Mouse (Mus musculus) c-Kit-negative CD71-positive TER-119-positive erythroid progenitor cells, embryonic 14.5 days (primary cell): ENCODE measurements around the gene Olfr516.
"Not testable (repeated sequence)": the region's sequence is repeated elsewhere in the genome, so short reads cannot be mapped to it uniquely, and the experiment has no call there.

Experiments used
- DNase-seq: peaks from one replicate; pipeline ENCODE4 v3.0.0-alpha.2; 2013; ENCODE audit warnings: low read depth, low spot score

Olfr516 gene

DNA sequence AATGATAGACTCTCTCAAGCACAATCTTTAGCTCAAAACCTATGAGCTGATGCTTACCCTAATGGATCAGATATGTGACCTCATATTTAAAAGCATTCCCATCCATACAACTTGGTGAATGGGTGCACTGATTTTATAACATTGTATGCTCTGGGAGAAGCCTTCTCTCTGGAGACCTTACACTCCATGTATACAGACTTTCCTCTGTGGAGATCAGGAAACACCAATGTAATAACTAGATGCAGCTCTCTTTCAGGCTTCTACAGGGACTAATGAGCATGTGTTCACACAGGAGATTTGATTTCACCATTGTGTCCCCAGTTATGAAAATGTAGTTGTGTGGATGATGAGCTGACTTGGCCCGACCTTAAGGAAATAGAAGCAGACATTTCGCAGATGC is at the start of gene Olfr516:
Gene Olfr516 (minus strand): TSS at position 101 of the 400 bp plus-strand sequence.
- no peak for DNase-seq

DNA sequence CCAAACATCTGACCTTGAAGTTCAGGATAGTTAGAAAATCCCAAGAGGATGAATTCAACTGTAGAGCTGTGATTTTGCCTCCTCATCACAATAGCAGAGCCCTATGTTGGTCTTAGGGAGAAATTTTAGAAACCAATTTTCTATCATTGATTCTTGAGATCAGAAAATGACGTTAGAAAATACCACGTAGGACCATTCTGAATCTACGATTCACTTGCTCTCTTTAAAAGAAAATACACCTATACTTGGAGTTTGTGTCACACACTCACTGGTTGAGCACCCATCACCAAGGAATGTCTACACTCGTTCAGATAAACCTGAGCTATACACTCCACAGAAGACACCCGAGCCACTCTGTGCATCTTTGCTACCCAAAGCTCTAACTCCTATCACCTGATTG is 44.0 kb upstream of the Olfr516 start, which contains the start of gene Olfr519:
Gene Olfr519 (minus strand): TSS at position 101 of the 400 bp plus-strand sequence.
- DNase-seq: no peak

DNA sequence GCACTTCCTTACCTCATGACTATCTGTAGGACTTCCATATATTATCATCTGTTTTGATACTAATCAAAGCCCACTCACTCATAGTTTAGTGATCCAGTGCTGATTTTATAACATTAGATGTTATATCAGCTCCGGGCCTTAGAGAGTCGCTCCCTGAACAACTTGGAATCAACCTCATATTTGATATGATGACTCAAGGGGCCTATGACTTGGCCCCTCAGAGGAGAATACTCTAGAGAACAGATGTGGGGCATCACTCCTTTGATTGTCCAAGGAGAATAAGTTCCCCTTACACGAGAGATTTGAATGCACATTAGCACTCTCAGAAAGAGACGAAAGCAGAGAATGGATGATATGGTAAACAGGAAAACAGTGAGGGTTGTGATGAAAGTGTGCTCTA is 34.6 kb upstream of the Olfr516 start, which contains the start of gene Olfr518:
Gene Olfr518 (minus strand): TSS at position 101 of the 400 bp plus-strand sequence.
- no peak for DNase-seq

DNA sequence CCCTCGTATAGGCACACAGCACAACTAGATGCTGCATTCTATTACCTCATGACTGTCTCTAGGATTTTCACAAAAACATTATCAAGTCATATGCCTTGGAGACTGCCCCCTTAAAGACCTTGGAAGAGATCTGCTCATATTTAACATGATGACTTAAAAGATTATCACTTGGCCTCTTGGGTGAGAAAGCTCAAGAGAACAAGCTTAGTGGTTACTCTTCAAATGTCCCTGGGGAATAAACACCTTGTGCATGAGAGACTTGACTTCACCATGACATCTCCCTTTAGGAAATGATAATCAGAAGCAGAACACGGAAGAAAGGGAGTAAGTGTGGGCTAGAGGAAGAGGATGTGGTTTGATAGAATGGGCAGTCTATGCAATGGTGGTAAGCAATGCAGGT is 21.9 kb upstream of the Olfr516 start, which contains the start of gene Olfr517:
Gene Olfr517 (minus strand): TSS at position 101 of the 400 bp plus-strand sequence.
- no peak for DNase-seq

DNA sequence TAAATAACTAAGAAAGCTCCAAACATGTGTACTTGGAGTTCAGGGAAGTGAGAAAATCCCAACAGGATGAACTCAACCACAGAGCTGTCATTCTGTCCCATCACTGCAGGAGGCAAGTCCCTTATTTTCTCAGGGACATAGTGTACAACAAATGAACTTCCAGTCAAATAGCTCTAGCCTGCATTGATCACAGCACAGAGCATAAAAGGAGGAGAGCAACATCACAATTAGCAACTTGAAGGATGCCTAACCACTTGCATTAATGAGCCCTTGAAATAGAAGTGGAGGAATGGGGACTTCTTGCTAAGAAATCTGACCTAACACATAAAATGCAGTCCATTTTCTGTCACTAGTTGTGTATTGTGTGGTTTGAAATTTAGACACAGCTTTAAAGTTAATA is 24.4 kb downstream of the Olfr516 start, which contains the start of gene Olfr514:
Gene Olfr514 (minus strand): TSS at position 101 of the 400 bp plus-strand sequence.
- no peak for DNase-seq

DNA sequence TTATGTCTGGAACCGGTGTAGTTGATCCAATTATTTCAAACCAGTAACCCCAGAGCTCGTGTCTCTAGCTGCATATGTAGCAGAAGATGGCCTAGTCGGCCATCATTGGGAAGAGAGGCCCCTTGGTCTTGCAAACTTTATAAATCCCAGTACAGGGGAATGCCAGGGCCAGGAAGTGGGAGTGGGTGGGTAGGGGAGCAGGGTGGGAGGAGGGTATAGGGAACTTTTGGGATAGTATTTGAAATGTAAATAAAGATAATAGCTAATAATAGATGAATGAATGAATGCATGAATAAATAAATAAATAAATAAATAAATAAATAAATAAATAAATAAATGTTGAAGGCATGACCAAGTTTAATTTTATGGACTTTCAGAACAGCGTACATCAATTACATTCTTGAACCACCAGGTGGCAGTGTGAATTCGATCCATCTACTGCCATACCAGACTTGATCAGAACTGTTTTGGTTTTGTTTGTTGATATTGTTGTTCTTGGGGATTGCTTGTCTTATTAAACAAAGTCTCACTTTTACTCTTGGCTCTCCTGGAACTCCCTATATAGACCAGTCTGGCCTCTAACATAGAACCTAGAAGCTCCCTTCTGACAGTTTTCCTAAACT is 35.6 kb downstream of the Olfr516 start:
- DNase-seq: not testable (repeated sequence)

DNA sequence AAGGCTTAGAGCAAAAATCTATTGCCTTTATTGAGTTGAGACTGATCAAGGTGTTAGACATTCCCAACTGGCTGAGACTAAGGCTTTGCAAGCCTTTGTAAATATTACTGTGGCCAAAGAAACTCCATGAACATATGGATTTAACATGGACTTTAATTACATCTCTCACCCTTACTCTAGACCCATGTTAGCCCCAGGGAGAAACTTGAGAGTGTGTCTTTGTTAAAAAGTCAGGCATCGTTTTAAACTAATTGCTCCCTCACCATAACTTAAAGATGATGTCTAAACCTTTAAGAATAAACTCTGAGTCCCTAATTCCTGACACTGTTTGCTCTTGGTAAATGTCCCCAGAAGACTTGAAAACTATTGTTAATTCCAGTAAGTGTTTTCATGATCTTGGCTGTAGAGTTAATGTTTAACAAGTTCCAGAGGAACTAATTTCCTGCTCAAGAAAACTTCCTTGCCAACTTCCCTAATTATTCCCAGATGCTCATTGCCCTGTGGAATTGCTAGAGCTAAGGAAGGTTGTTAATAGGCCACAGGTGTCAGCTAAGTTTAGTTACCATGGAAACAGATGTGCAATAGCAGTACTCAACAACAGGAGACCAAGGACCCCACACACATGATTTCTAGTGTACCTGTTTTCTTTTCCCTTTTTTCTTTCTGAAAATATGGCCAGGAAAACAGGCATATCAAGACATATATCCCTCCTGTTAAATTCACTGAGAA is 53.0 kb downstream of the Olfr516 start:
- DNase-seq: no peak
